Mouse (Mus musculus) CH12.LX (cell line): ENCODE data around the gene Gm44973. TPM values are rescaled to one million over a fixed set of nuclear protein-coding genes. Genes with fewer than 3 reads are reported as not detected.

ENCODE experiments used
- DNase-seq: peaks from one replicate; pipeline ENCODE4 v3.0.0-alpha.2; 2013; ENCODE audit errors: extremely low read depth
- H3K27ac ChIP-seq: 2 replicates; pipeline ENCODE4 v1.5.1; 2012; ENCODE audit warnings: low read depth, mild to moderate bottlenecking, control low read depth, moderate library complexity; ENCODE audit not compliant: insufficient read depth
- H3K27me3 ChIP-seq: replicated peaks from 2 replicates; pipeline ENCODE3; 2012; ENCODE audit warnings: inconsistent platforms
- H3K36me3 ChIP-seq, 2 experiments: replicated peaks in 1 of 2; 2 replicates each; pipeline versions ENCODE3 to v1.6.1; 2012; ENCODE audit warnings: inconsistent platforms in 1 of 2, low read length in 1 of 2, mild to moderate bottlenecking in 1 of 2, mixed read lengths in 1 of 2, moderate library complexity in 1 of 2; ENCODE audit not compliant: control insufficient read depth in 1 of 2, insufficient read depth in 1 of 2
- H3K4me1 ChIP-seq, 2 experiments: 2 replicates each; pipeline ENCODE4 v1.6.1; 2012; ENCODE audit warnings: inconsistent platforms in 1 of 2, moderate library complexity in 1 of 2; ENCODE audit not compliant: insufficient read depth in 2 of 2, control insufficient read depth in 1 of 2
- H3K4me2 ChIP-seq: 2 replicates; pipeline ENCODE4 v1.6.1; 2012; ENCODE audit warnings: low read depth, mild to moderate bottlenecking, control low read depth; ENCODE audit not compliant: poor library complexity, insufficient read depth, severe bottlenecking
- H3K4me3 ChIP-seq, 3 experiments: fragments of 150-350 bp in 1 of 3; sonication (generic) in 1 of 3; replicated peaks in 1 of 3; 2 replicates each; pipeline versions ENCODE3 to v1.5.1; 2011 to 2012; ENCODE audit warnings: low read depth in 2 of 3, low read length in 2 of 3, mild to moderate bottlenecking in 2 of 3, moderate library complexity in 2 of 3, control low read depth in 1 of 3, improper control_type of control experiment in 1 of 3, inconsistent platforms in 1 of 3, mixed read lengths in 1 of 3; ENCODE audit not compliant: poor library complexity in 1 of 3
- H3K79me2 ChIP-seq: replicated peaks from 2 replicates; pipeline ENCODE4 v1.6.1; 2012; ENCODE audit warnings: mild to moderate bottlenecking, moderate library complexity; ENCODE audit not compliant: control insufficient read depth, poor library complexity, insufficient read depth, severe bottlenecking; ENCODE audit errors: extremely low read depth
- H3K9ac ChIP-seq: 2 replicates; pipeline ENCODE4 v1.6.1; 2012; ENCODE audit warnings: low read depth, mild to moderate bottlenecking, control low read depth, moderate library complexity; ENCODE audit not compliant: insufficient read depth
- H3K9me3 ChIP-seq: replicated peaks from 2 replicates; pipeline ENCODE3; 2012; ENCODE audit warnings: low read length, inconsistent platforms, mixed read lengths
- BHLHE40 ChIP-seq: IDR thresholded peaks from 2 replicates; pipeline ENCODE4 v1.6.1; 2011; ENCODE audit warnings: mild to moderate bottlenecking, low read depth, low read length, improper control_type of control experiment
- CHD1 ChIP-seq: IDR thresholded peaks from 2 replicates; pipeline ENCODE4 v1.6.1; 2012; ENCODE audit warnings: low read depth, low read length, improper control_type of control experiment, inconsistent platforms
- CHD2 ChIP-seq: IDR thresholded peaks from 2 replicates; pipeline ENCODE4 v1.6.1; 2011; ENCODE audit warnings: low read length, improper control_type of control experiment
- IRF4 ChIP-seq: IDR thresholded peaks from 2 replicates; pipeline ENCODE4 v1.6.1; 2014; ENCODE audit warnings: low read depth, mild to moderate bottlenecking, inconsistent platforms, low read length, improper control_type of control experiment
- KAT2A ChIP-seq: IDR thresholded peaks from 2 replicates; pipeline ENCODE4 v1.6.1; 2012; ENCODE audit warnings: low read length, improper control_type of control experiment, inconsistent platforms; ENCODE audit not compliant: insufficient replicate concordance
- MEF2A ChIP-seq: IDR thresholded peaks from 2 replicates; pipeline ENCODE4 v1.6.1; 2014; ENCODE audit warnings: low read depth, mild to moderate bottlenecking, inconsistent platforms, low read length, improper control_type of control experiment, borderline replicate concordance
- MXI1 ChIP-seq: IDR thresholded peaks from 2 replicates; pipeline ENCODE4 v1.6.1; 2011; ENCODE audit warnings: mild to moderate bottlenecking, low read depth, low read length, improper control_type of control experiment
- NRF1 ChIP-seq: IDR thresholded peaks from 2 replicates; pipeline ENCODE4 v1.6.1; 2014; ENCODE audit warnings: low read depth, mild to moderate bottlenecking, inconsistent platforms, low read length, improper control_type of control experiment, moderate library complexity
- RAD21 ChIP-seq: IDR thresholded peaks from 2 replicates; pipeline ENCODE4 v1.6.1; 2011; ENCODE audit warnings: low read depth, mild to moderate bottlenecking, low read length, improper control_type of control experiment, moderate library complexity
- RCOR1 ChIP-seq: conservative IDR thresholded peaks from 2 replicates; pipeline ENCODE4 v1.6.1; 2012; ENCODE audit warnings: low read depth, mild to moderate bottlenecking, inconsistent platforms, low read length, improper control_type of control experiment
- SIN3A ChIP-seq: IDR thresholded peaks from 2 replicates; pipeline ENCODE4 v1.6.1; 2012; ENCODE audit warnings: low read length, improper control_type of control experiment, inconsistent platforms
- SMC3 ChIP-seq: IDR thresholded peaks from 2 replicates; pipeline ENCODE4 v1.6.1; 2011; ENCODE audit warnings: low read depth, low read length, improper control_type of control experiment
- TCF12 ChIP-seq: IDR thresholded peaks from 2 replicates; pipeline ENCODE4 v1.6.1; 2014; ENCODE audit warnings: low read depth, mild to moderate bottlenecking, inconsistent platforms, low read length, improper control_type of control experiment
- UBTF ChIP-seq: IDR thresholded peaks from 2 replicates; pipeline ENCODE4 v1.6.1; 2012; ENCODE audit warnings: low read depth, mild to moderate bottlenecking, inconsistent platforms, low read length, improper control_type of control experiment, moderate library complexity
- USF1 ChIP-seq: IDR thresholded peaks from 2 replicates; pipeline ENCODE4 v1.6.1; 2014; ENCODE audit warnings: low read depth, mild to moderate bottlenecking, inconsistent platforms, low read length, improper control_type of control experiment
- USF2 ChIP-seq: conservative IDR thresholded peaks from 2 replicates; pipeline ENCODE4 v1.6.1; 2011; ENCODE audit warnings: low read depth, low read length, improper control_type of control experiment
- ZMIZ1 ChIP-seq: IDR thresholded peaks from 2 replicates; pipeline ENCODE4 v1.6.1; 2012; ENCODE audit warnings: low read depth, mild to moderate bottlenecking, inconsistent platforms, low read length, improper control_type of control experiment
- ZNF384 ChIP-seq: IDR thresholded peaks from 2 replicates; pipeline ENCODE4 v1.6.1; 2012; ENCODE audit warnings: low read depth, low read length, improper control_type of control experiment, inconsistent platforms
- dilution Hi-C: fragments of 300-500 bp; cut with MboI; formaldehyde crosslinking; loops from 2 replicates; pipeline ENCODE4 v1.14.3; 2020; ENCODE audit warnings: low sequenced_read_pairs; ENCODE audit not compliant: extremely low pct_unique_long_range_greater_than_20kb, extremely low pct_ligation_motif_present
- in situ Hi-C: fragments of 300-500 bp; cut with MboI; formaldehyde crosslinking; loops from 3 replicates; pipeline ENCODE4 v1.14.3; 2019; ENCODE audit warnings: low sequenced_read_pairs, low pct_ligation_motif_present, low pct_unique_long_range_greater_than_20kb, mixed read lengths
- polyA plus RNA-seq: library from polyadenylated mRNA; unstranded; fragments of >175 nt; gene quantifications from 2 replicates; pipeline ENCODE4 v1.2.1, GENCODE M21; 2012; ENCODE audit warnings: low read depth; ENCODE audit not compliant: insufficient read length
- total RNA-seq, 2 experiments: library from RNA; depleted of rRNA; stranded (reverse); fragments of 300-350 nt in 1 of 2; fragments of >200 nt in 1 of 2; gene quantifications; 2 replicates each; pipeline ENCODE4 v1.2.3; 2012 to 2014

The Gm44973 gene
- total and polyA plus RNA-seq, 3 experiments: 1.3 to 6.3 TPM; not detected in 1

DNA sequence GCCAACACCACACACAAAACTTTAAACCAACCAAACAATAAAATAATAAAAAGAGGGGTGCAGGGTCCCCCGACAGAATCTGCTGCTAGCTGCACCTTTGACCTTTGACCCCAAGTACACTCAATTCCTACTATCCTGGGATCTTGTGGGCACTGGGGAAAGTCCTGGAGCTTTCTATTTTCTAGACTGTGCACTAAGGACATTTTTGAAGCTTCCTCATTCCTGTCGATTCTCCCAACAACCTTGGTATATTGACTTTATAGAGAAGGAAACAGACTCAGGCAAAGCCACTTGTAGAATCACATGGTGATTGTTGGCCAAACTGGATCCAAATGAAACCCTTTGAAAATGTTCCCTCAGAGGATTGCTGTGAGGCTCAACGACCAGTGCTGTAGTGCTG lies 761 bp downstream of the Gm44973 start:
- Histone ChIP-seq H3K27me3 (no peaks in the 10 kb centered on the region), H3K4me1 (peaks cover 4 to 37% of the 10 kb centered on the region in 2 experiments), H3K4me2 (peak overlapping the region; percentile 74), H3K27ac (peak overlapping the region; percentile 90), H3K9me3 (peaks cover 6% of the 10 kb centered on the region), H3K79me2 (peaks cover 12% of the 10 kb centered on the region), H3K9ac (peak overlapping the region; percentile 81), H3K4me3 (peak overlapping the region; percentile 44 to 73 (median 61)), H3K36me3 (peaks cover 23 to 32% of the 10 kb centered on the region in 2 experiments)
- no peak for DNase-seq
- no peak for TF ChIP-seq IRF4
- TF ChIP-seq SIN3A: no peak
- TF ChIP-seq USF1: no peak
- no peak for TF ChIP-seq ZNF384
- no peak for TF ChIP-seq UBTF
- TF ChIP-seq CHD2: no peak
- no peak for TF ChIP-seq MEF2A
- TF ChIP-seq CHD1: no peak
- no peak for TF ChIP-seq ZMIZ1
- TF ChIP-seq NRF1: no peak
- no peak for TF ChIP-seq KAT2A
- TF ChIP-seq RCOR1: no peak
- no peak for TF ChIP-seq RAD21
- no peak for TF ChIP-seq USF2
- in situ Hi-C loops: no loop called here
- dilution Hi-C loops: no loop called here

DNA sequence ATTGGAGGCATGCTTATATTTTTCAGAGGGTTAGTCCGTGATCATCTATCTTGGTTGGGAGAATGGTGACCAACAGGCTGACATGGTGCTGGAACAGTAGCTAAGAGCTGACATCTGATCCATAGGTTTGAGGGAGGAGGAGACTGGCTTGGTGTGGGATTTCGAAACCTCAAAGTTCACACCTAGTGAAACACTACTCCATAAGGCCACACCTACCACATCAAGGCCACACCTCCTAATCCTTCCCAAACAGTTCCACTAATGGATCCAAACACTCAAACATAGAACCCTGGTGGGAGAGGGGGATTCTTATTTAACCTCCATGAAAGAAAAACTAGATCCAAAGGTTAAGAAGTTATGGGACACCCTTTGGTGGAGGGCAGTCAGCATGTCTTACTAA lies 1.6 kb downstream of the Gm44973 start:
- no peak overlapping the region for H3K4me2 ChIP-seq
- no peak overlapping the region for H3K4me3 ChIP-seq
- peaks cover 17% of the 10 kb centered on the region for H3K79me2 ChIP-seq
- dilution Hi-C loops (no loop called here), in situ Hi-C loops (no loop called here)
- TF ChIP-seq BHLHE40: no peak
- no peak for TF ChIP-seq MXI1
- TF ChIP-seq SMC3: no peak
- no peak for TF ChIP-seq KAT2A
- no peak for TF ChIP-seq TCF12
- H3K9me3 ChIP-seq: peaks cover 6% of the 10 kb centered on the region
- no peaks in the 10 kb centered on the region for H3K27me3 ChIP-seq
- no peak for DNase-seq
- H3K9ac ChIP-seq: no peak overlapping the region
- peaks cover 4 to 37% of the 10 kb centered on the region in 2 experiments for H3K4me1 ChIP-seq
- H3K27ac ChIP-seq: no peak overlapping the region
- peaks cover 16 to 28% of the 10 kb centered on the region in 2 experiments for H3K36me3 ChIP-seq
